Mouse (Mus musculus): ENCODE results near the gene Dynlt1c. TPM values are rescaled to one million over a fixed set of nuclear protein-coding genes. Genes with fewer than 3 reads are reported as not detected.
"Not testable (repeated sequence)": the region's sequence is repeated elsewhere in the genome, so short reads cannot be mapped to it uniquely, and the experiment has no call there.

Gene Dynlt1c
- polyA plus RNA-seq, 1 experiment from 2014 or later = 84.5 TPM

DNA sequence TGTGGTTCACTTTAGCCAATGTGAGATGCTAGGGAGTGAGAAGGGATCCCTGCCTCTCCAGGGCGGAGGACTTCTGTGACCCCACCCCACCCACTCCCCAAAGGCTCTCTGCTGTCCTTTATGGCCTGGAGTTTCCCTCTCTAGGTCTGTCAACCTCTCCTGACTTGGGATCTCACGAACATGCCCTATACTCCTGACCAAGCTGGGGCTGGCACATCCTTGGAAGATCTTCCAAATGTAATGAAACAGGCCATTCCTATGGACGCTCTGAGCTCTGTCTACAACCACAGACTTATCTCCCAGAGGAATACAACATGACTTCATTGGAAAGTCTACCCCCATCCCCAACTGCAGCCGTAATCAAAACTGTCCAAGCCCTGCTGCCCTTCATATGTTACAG, 43.2 kb downstream of the Dynlt1c start:
- not testable (repeated sequence) for ATAC-seq (ENCODE audit: low read depth); H3K9me3 ChIP-seq (ENCODE audit: control insufficient read depth, low read length); H3K4me2 ChIP-seq (ENCODE audit: low read depth, low read length); H3K27ac ChIP-seq (ENCODE audit: low read depth, low read length); H3K4me3 ChIP-seq (ENCODE audit: low read depth, low read length); H3K36me3 ChIP-seq (ENCODE audit: control insufficient read depth, insufficient read depth, low read length); H3K4me1 ChIP-seq (ENCODE audit: control insufficient read depth, insufficient read depth, low read length); H3K9ac ChIP-seq (replicated peaks; ENCODE audit: low read depth, low read length); H3K27me3 ChIP-seq (ENCODE audit: control insufficient read depth, insufficient read depth, low read length)
- 92% methylated on average over 4 of the region's 4 CpGs for WGBS

DNA sequence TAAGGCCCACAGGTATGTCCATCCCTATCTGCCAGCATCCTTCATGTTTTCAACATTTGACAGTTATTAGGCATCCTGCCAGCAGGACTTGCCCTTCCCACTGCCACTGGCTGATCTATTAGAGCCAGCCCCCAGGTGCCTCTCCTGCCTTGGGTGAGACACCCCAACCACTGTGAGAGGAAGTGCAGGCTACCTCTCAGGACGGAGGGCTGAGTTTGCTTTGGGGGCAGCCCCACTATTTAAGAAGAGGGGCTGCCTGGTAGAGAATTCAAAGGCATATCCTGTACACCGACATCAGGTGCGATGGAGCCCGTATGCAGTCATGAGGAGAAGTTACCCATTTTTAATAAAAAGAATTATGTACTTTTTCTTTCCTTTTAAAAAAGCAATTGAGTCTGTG, 44.2 kb downstream of the Dynlt1c start:
- not testable (repeated sequence) for H3K27ac ChIP-seq (ENCODE audit: low read depth, low read length); H3K4me3 ChIP-seq (ENCODE audit: low read depth, low read length); H3K36me3 ChIP-seq (ENCODE audit: control insufficient read depth, insufficient read depth, low read length); H3K27me3 ChIP-seq (ENCODE audit: control insufficient read depth, insufficient read depth, low read length); H3K9ac ChIP-seq (replicated peaks; ENCODE audit: low read depth, low read length); H3K4me2 ChIP-seq (ENCODE audit: low read depth, low read length); ATAC-seq (ENCODE audit: low read depth); H3K4me1 ChIP-seq (ENCODE audit: control insufficient read depth, insufficient read depth, low read length); H3K9me3 ChIP-seq (ENCODE audit: control insufficient read depth, low read length)
- 90% methylated on average over 3 of the region's 4 CpGs for WGBS

DNA sequence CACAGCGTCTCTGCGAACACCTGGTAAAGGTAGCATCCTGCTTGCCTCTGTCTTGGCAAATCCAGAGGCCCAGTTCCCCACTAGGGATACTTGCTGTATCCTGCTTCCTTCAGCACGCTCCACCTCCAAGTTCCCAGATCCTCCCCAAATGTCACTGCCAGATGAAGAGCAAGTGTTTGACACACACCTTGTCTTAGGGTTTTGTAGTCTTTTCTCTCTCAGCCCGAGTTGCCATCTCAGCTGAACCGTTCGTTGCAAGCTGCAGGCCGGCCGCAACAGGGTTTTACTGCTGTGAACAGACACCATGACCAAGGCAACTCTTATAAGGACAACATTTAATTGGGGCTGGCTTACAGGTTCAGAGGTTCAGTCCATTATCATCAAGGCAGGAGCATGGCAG, 45.4 kb downstream of the Dynlt1c start:
- H3K4me3 ChIP-seq (ENCODE audit: low read depth, low read length); H3K4me2 ChIP-seq (ENCODE audit: low read depth, low read length); H3K36me3 ChIP-seq (ENCODE audit: control insufficient read depth, insufficient read depth, low read length); ATAC-seq (ENCODE audit: low read depth); H3K27ac ChIP-seq (ENCODE audit: low read depth, low read length); H3K9me3 ChIP-seq (ENCODE audit: control insufficient read depth, low read length); H3K9ac ChIP-seq (replicated peaks; ENCODE audit: low read depth, low read length); H3K27me3 ChIP-seq (ENCODE audit: control insufficient read depth, insufficient read depth, low read length); H3K4me1 ChIP-seq (ENCODE audit: control insufficient read depth, insufficient read depth, low read length): not testable (repeated sequence)
- 100% methylated on average over 7 of the region's 8 CpGs for WGBS

DNA sequence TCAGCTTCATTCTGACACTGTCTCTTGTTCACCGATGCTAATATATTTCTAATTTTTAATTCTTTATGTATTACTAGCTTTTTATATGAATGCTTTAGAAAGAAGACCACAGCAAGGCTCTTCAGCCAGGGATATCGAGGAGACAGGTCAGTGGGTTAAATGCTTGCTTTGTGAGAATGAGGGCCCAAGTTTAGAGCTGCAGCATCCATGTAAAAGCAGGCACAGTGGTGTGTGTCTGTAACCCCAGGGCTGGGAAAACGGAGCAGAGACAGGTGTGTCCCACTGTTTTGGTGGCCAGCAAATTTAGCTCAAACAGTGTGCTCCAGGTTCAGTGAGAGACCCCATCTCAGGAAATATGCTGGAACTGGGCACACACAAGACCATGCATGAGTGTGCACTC, 46.0 kb downstream of the Dynlt1c start:
- not testable (repeated sequence) for H3K36me3 ChIP-seq (ENCODE audit: control insufficient read depth, insufficient read depth, low read length); ATAC-seq (ENCODE audit: low read depth); H3K4me1 ChIP-seq (ENCODE audit: control insufficient read depth, insufficient read depth, low read length)

DNA sequence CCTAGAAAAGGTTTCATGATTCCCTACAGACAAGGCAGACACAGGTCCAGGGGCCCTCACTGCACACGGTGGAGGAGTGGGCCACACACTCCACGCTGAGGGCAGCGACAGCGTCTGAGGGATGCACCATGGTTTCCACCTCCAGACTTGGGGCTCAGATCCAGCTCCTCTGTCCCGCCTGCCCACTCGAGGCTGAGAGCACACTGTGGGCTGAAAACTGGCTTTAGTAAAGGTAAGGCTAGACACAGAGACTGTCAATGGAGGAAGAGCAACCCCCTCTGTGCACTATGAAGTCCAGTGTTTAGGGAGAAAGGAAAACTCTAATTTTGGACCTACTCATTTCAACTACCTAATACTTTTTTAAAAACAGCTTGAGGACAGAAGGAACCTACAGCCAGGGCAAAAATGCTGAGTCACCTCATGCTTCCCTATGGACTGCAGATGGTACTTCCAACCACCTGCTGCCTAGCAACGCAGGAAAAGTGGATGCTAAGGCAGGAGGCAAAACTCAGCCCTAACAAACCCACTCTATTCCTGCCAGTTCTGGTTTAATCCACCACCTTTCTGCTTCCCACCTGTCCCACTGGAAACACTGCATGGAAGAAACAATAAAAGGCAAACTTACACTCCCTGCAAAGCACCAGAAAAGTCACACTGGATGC, 49.6 kb downstream of the Dynlt1c start:
- H3K27ac ChIP-seq (ENCODE audit: low read depth, low read length); H3K27me3 ChIP-seq (ENCODE audit: control insufficient read depth, insufficient read depth, low read length); H3K9me3 ChIP-seq (ENCODE audit: control insufficient read depth, low read length); H3K36me3 ChIP-seq (ENCODE audit: control insufficient read depth, insufficient read depth, low read length); H3K4me3 ChIP-seq (ENCODE audit: low read depth, low read length); H3K4me1 ChIP-seq (ENCODE audit: control insufficient read depth, insufficient read depth, low read length); H3K9ac ChIP-seq (replicated peaks; ENCODE audit: low read depth, low read length); ATAC-seq (ENCODE audit: low read depth); H3K4me2 ChIP-seq (ENCODE audit: low read depth, low read length): not testable (repeated sequence)
- 75% methylated on average over 3 of the region's 7 CpGs for WGBS

More for the DNA sequence above, 46.0 kb downstream of the Dynlt1c start:
- H3K9ac ChIP-seq (replicated peaks; ENCODE audit: low read depth, low read length); H3K4me2 ChIP-seq (ENCODE audit: low read depth, low read length); H3K27ac ChIP-seq (ENCODE audit: low read depth, low read length); H3K27me3 ChIP-seq (ENCODE audit: control insufficient read depth, insufficient read depth, low read length); H3K4me3 ChIP-seq (ENCODE audit: low read depth, low read length); H3K9me3 ChIP-seq (ENCODE audit: control insufficient read depth, low read length): not testable (repeated sequence)
- 90% methylated on average over 3 of the region's 3 CpGs for WGBS

DNA sequence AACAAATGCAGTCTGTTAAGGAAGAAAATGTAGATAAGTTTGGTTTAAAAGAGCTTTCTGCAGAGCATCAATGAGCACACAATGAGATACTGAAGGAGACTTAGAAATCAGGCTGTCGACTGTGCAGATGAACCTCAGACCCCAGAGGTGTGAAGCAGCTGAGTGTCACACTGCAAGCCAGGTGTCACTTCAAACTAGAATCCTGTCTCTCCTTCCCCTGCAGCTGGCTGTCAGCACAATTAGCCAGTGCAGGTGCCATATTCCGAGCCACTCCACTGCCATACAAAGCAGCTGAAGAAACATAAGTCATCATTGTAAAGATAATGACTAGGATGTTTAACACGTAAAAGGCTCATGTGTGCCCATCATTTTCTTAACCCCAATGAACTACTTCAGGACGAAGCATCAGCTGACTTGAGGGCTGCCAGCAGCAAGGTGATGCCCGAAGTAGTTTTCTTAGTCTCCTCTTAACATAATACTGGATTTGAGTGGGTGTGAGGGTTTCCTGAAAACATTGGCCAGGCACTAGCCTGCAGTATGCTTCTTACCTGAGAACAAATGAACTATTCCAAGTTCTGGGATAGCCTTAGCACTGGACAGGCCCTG, 52.0 kb downstream of the Dynlt1c start:
- not testable (repeated sequence) for H3K36me3 ChIP-seq (ENCODE audit: control insufficient read depth, insufficient read depth, low read length); H3K4me2 ChIP-seq (ENCODE audit: low read depth, low read length); ATAC-seq (ENCODE audit: low read depth); H3K9me3 ChIP-seq (ENCODE audit: control insufficient read depth, low read length); H3K4me3 ChIP-seq (ENCODE audit: low read depth, low read length); H3K9ac ChIP-seq (replicated peaks; ENCODE audit: low read depth, low read length); H3K27ac ChIP-seq (ENCODE audit: low read depth, low read length); H3K27me3 ChIP-seq (ENCODE audit: control insufficient read depth, insufficient read depth, low read length); H3K4me1 ChIP-seq (ENCODE audit: control insufficient read depth, insufficient read depth, low read length)
- 75% methylated on average over 4 of the region's 5 CpGs for WGBS

DNA sequence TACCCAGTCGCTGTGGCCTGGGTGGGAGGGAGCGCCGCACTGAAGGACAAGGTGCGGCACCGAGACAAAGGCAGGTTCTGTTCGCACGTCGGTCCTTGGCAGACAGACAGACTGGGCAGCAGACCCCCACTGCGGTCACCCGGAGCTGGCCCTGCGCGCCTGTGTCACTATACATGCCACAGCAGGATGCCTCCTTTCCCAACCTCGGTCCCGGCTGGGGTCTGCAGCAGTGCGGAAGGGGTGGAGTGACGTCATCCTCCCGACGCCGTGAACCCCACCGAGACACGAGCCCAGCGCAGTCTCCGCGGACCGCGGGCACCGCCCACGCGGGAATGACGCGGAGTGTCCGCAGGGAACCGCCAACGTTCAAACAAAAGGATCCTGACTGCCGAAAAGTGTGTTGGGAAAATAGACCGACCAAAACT, 53.6 kb downstream of the Dynlt1c start:
- H3K9ac ChIP-seq (replicated peaks; ENCODE audit: low read depth, low read length) = peak overlapping the region; percentile 52
- not testable (repeated sequence) for H3K36me3 ChIP-seq (ENCODE audit: control insufficient read depth, insufficient read depth, low read length); H3K27me3 ChIP-seq (ENCODE audit: control insufficient read depth, insufficient read depth, low read length); H3K9me3 ChIP-seq (ENCODE audit: control insufficient read depth, low read length); H3K4me1 ChIP-seq (ENCODE audit: control insufficient read depth, insufficient read depth, low read length)
- peak overlapping the region; percentile 88 for H3K27ac ChIP-seq (ENCODE audit: low read depth, low read length)
- H3K4me2 ChIP-seq (ENCODE audit: low read depth, low read length) = peak overlapping the region; percentile 34
- peak overlapping the region; percentile 37 for H3K4me3 ChIP-seq (ENCODE audit: low read depth, low read length)
- ATAC-seq (ENCODE audit: low read depth) = peak; percentile 93
- WGBS = under 1% methylated on average over 34 of the region's 36 CpGs

DNA sequence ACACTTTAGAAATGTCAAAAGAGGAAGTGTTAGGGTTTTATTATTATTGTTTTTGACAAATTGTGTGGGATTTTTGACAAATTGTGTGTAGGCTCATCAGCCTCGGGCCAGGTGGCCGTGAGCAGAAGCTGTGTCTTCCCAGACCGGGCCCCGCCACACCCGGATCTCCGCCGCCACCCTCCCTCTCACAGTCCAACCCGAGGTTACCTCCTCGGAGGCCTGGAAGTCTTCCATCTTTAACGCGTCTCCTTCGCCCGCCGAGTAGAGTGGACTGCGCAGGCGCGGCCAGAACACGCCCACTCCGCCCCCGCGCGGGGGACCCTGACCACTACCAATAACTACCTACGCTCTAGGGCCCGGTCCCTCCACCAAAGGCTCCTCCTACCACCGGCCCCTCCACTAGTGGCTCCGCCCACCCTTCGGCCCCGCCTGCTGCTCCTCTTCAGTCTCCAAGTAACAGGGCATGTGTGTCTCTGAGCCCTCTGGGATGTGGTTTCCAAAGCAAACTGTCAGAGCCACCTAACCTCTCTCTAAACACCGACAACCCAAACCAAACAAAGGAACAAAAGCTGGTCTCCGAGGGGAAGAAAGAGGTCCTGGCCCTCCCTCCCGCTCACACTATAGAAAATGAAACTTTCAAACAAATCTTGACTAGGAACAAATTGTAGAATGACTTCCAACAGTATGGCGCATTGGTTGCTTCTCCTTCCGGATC, 54.3 kb downstream of the Dynlt1c start, which contains the start of gene Dynlt1f:
TSS of gene Dynlt1f (minus strand) at position 334 of the 715 bp plus-strand sequence.
- Histone ChIP-seq H3K9ac (replicated peaks; ENCODE audit: low read depth, low read length) (peak within 1 kb of the TSS; percentile 52), H3K27ac (ENCODE audit: low read depth, low read length) (peak within 1 kb of the TSS; percentile 88), H3K4me2 (ENCODE audit: low read depth, low read length) (peak within 1 kb of the TSS; percentile 34), H3K4me3 (ENCODE audit: low read depth, low read length) (peak within 1 kb of the TSS; percentile 37)
- ATAC-seq (ENCODE audit: low read depth) = peak; percentile 93
- H3K36me3 ChIP-seq (ENCODE audit: control insufficient read depth, insufficient read depth, low read length); H3K9me3 ChIP-seq (ENCODE audit: control insufficient read depth, low read length); H3K27me3 ChIP-seq (ENCODE audit: control insufficient read depth, insufficient read depth, low read length); H3K4me1 ChIP-seq (ENCODE audit: control insufficient read depth, insufficient read depth, low read length): not testable (repeated sequence)
- WGBS = 5% methylated on average over 18 of the region's 33 CpGs

DNA sequence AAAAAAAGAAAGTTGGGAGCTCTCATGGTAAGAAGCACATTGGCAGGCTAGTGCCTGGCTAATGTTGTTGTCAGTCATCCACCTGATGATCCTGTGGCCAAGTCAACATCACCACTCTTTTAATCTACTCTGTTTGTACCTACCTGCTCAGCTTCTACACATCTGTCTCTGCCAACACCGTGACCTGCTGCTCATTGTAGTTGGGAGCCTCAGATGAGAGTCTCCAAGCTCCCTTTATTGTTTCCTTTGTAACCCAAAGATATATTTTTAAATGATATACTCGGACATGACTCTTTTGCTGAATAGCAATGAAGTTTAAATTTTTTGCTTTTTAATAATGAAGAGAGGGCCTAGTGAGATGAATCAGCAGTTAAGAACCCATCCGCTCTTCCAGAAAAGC, 55.0 kb downstream of the Dynlt1c start:
- not testable (repeated sequence) for H3K4me2 ChIP-seq (ENCODE audit: low read depth, low read length); ATAC-seq (ENCODE audit: low read depth); H3K9ac ChIP-seq (replicated peaks; ENCODE audit: low read depth, low read length); H3K27me3 ChIP-seq (ENCODE audit: control insufficient read depth, insufficient read depth, low read length); H3K9me3 ChIP-seq (ENCODE audit: control insufficient read depth, low read length); H3K4me1 ChIP-seq (ENCODE audit: control insufficient read depth, insufficient read depth, low read length); H3K4me3 ChIP-seq (ENCODE audit: low read depth, low read length); H3K27ac ChIP-seq (ENCODE audit: low read depth, low read length); H3K36me3 ChIP-seq (ENCODE audit: control insufficient read depth, insufficient read depth, low read length)
- 100% methylated on average over 1 of the region's 3 CpGs for WGBS
